Mouse (Mus musculus) fibroblast of lung, adult 2 months (primary cell): ENCODE results near the gene Sstr3.

Source experiments
- DNase-seq: peaks from one replicate; pipeline ENCODE4 v3.0.0-alpha.2; 2011; ENCODE audit warnings: low read depth

Gene Sstr3

GRCm38 (mm10) chr15:78544561-78545001 is at the start of gene Sstr3:
Gene Sstr3 (minus strand): TSS chr15:78544685.
- no peak for DNase-seq

- no peak for DNase-seq
These were observed 49.5 kb upstream of the Sstr3 start for GRCm38 (mm10) chr15:78593896-78594425.

GRCm38 (mm10) chr15:78592452-78592968 is 48.0 kb upstream of the Sstr3 start:
- DNase-seq = no peak

- no peak for DNase-seq
These were observed 47.4 kb upstream of the Sstr3 start for GRCm38 (mm10) chr15:78591680-78592451.

GRCm38 (mm10) chr15:78590785-78591184 is 46.3 kb upstream of the Sstr3 start:
- DNase-seq = no peak

- no peak for DNase-seq
These were observed 45.5 kb upstream of the Sstr3 start for GRCm38 (mm10) chr15:78589936-78590335.

- no peak for DNase-seq
These were observed 44.4 kb upstream of the Sstr3 start for GRCm38 (mm10) chr15:78588900-78589299.

- DNase-seq = no peak
These were observed 43.6 kb upstream of the Sstr3 start for GRCm38 (mm10) chr15:78588049-78588448.

GRCm38 (mm10) chr15:78587050-78587994 is 42.8 kb upstream of the Sstr3 start:
- no peak for DNase-seq

- DNase-seq = no peak
These were observed 40.9 kb upstream of the Sstr3 start for GRCm38 (mm10) chr15:78585404-78585803.

GRCm38 (mm10) chr15:78583352-78583751 is 38.9 kb upstream of the Sstr3 start:
- no peak for DNase-seq

GRCm38 (mm10) chr15:78576284-78576810 is 31.9 kb upstream of the Sstr3 start:
- no peak for DNase-seq

GRCm38 (mm10) chr15:78572658-78573397 is 28.3 kb upstream of the Sstr3 start, which contains the start of gene Rac2:
Gene Rac2 (minus strand): TSS chr15:78572783.
- no peak for DNase-seq

- DNase-seq = no peak
These were observed 27.8 kb upstream of the Sstr3 start for GRCm38 (mm10) chr15:78572270-78572600.

- no peak for DNase-seq
These were observed 27.2 kb upstream of the Sstr3 start for GRCm38 (mm10) chr15:78571554-78572269.

- no peak for DNase-seq
These were observed 25.7 kb upstream of the Sstr3 start for GRCm38 (mm10) chr15:78570170-78570569.

- DNase-seq = no peak
These were observed 23.2 kb upstream of the Sstr3 start for GRCm38 (mm10) chr15:78567608-78568120.

- DNase-seq = no peak
These were observed 20.4 kb upstream of the Sstr3 start for GRCm38 (mm10) chr15:78564764-78565435.

GRCm38 (mm10) chr15:78563937-78564336 is 19.5 kb upstream of the Sstr3 start:
- no peak for DNase-seq

- no peak for DNase-seq
These were observed 18.9 kb upstream of the Sstr3 start for GRCm38 (mm10) chr15:78563344-78563743.
